11 mouse cellular contexts compared by ENCODE assay signal in the genomic region with DNA sequence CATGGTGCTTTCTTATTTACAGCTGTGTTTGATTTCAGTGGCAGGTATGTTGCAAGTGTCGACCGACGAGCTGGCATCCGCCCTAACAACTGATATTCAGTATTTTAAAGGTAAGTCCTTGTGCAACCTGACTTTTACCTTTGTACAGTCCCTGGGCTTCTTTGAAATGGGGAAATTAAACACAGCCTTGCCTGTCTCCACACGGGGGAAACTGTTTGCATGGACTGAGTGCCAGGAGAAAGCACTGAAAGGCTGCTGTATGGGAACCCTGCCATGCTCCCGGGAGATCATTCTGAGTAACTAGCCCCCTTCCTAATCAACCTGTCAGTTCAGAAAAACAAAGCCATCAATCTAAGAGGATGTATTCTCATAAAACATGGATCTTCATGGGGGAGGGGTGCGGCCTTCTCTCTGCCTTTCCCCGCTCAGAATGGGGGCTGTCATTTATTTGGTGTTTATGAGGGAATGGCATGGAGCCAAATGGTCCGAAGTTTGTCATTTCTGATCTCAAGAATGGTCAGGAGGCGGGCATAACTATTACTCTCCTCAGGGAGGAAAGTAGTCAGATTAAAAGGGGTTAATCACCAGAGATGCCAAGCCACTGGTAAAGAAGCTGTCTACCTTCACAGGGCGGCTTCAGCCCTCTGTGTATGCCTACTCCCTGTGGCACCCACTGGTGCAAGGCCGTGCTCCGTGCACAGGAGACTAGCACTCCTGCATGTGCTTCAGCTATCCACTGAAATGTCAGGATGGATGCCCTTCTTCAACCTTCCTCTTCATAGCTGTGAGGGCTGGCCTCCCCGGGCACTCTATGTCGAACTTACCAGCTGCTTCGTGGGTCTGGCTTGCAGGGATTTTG.
A peak's percentile ranks its signal among the peaks of the same experiment; 100 is the strongest.
DNase-seq lines count a peak whose midpoint lies in the region; ATAC-seq lines count a peak whose summit lies in the region.
"Had no signal": no experiment of that assay in that cellular context is flagged by ENCODE, and none has a peak within 500 bp of the region (broad histone marks: within the 10 kb centered on the region; RNA-seq: fewer than 3 reads in every experiment).

No protein-coding gene starts in this region.

- H3K4me1 ChIP-seq in midbrain, embryonic 13.5 days (replicated peaks) = peaks cover 19% of the 10 kb centered on the region
- H3K4me1 ChIP-seq in midbrain, embryonic 15.5 days = peaks cover 7% of the 10 kb centered on the region
- H3K4me1 ChIP-seq: intestine, embryonic 15.5 days; megakaryocyte, embryonic 14.5 days had no signal

- 69% methylated on average over 16 of the region's 16 CpGs for WGBS in midbrain, embryonic 13.5 days
- 67% methylated on average over 16 of the region's 16 CpGs for WGBS in midbrain, embryonic 15.5 days

- H3K9me3 ChIP-seq in midbrain, embryonic 13.5 days = no peaks in the 10 kb centered on the region
- H3K9me3 ChIP-seq in midbrain, embryonic 15.5 days = no peaks in the 10 kb centered on the region
- H3K9me3 ChIP-seq: intestine, embryonic 15.5 days; megakaryocyte, embryonic 14.5 days had no signal

- H3K4me3 ChIP-seq in midbrain, embryonic 13.5 days (replicated peaks) = no peak overlapping the region
- no peak overlapping the region for H3K4me3 ChIP-seq in midbrain, embryonic 15.5 days
- H3K4me3 ChIP-seq: intestine, embryonic 15.5 days; megakaryocyte, embryonic 14.5 days had no signal

- no peak overlapping the region for H3K4me2 ChIP-seq in midbrain, embryonic 13.5 days (replicated peaks)
- no peak overlapping the region for H3K4me2 ChIP-seq in midbrain, embryonic 15.5 days
- H3K4me2 ChIP-seq: intestine, embryonic 15.5 days had no signal

- DNase-seq in heart, adult 11 months = peak; percentile 80
- DNase-seq in heart, adult 18-20 months = no peak
- peak; percentile 71 for DNase-seq in gonadal fat pad, adult 2 months (ENCODE audit: low read depth)
- peak; percentile 7 for DNase-seq in lung, postnatal 14 days
- DNase-seq in gastrocnemius, postnatal 36 days = no peak
- no peak for DNase-seq in spleen, postnatal 10 days (ENCODE audit: low spot score in 2 of 2)
- DNase-seq: cerebellum, postnatal 25 days had no signal

- no peak overlapping the region for H3K27ac ChIP-seq in midbrain, embryonic 13.5 days
- H3K27ac ChIP-seq in midbrain, embryonic 15.5 days = no peak overlapping the region
- H3K27ac ChIP-seq: intestine, embryonic 15.5 days had no signal

- intact Hi-C loops in gastrocnemius, postnatal 36 days (cut with DNase I) = loop anchor here (2.0 to 10.0 kb wide), 6 partner anchors 132 to 777 kb away; partner anchors contain the start of gene Irs2

- 0 out of 2 replicates have a peak, but pooled peaks have one; percentile 31 for ATAC-seq in midbrain, embryonic 13.5 days
- no peak for ATAC-seq in midbrain, embryonic 15.5 days (replicated peaks)

- no peak overlapping the region for H3K9ac ChIP-seq in midbrain, embryonic 13.5 days (replicated peaks)
- H3K9ac ChIP-seq in midbrain, embryonic 15.5 days = no peak overlapping the region
- H3K9ac ChIP-seq: intestine, embryonic 15.5 days had no signal

- no peaks in the 10 kb centered on the region for H3K27me3 ChIP-seq in midbrain, embryonic 13.5 days
- H3K27me3 ChIP-seq in midbrain, embryonic 15.5 days (replicated peaks) = no peaks in the 10 kb centered on the region
- H3K27me3 ChIP-seq: intestine, embryonic 15.5 days had no signal

- peaks cover 3% of the 10 kb centered on the region; the same call in 1 of the 2 replicates for H3K36me3 ChIP-seq in midbrain, embryonic 13.5 days
- no peaks in the 10 kb centered on the region for H3K36me3 ChIP-seq in midbrain, embryonic 15.5 days (replicated peaks)
- H3K36me3 ChIP-seq: intestine, embryonic 15.5 days had no signal

Comparison
In these comparisons a context has a peak if more than half of its experiments do, and no peak if none do; other contexts are left out.
1. DNase-seq: peak in heart, adult 11 months (single experiment), gonadal fat pad, adult 2 months (single experiment) and lung, postnatal 14 days (single experiment); none in heart, adult 18-20 months (0 of 2), gastrocnemius, postnatal 36 days (0 of 2) and spleen, postnatal 10 days (0 of 2).